Mouse (Mus musculus) MEL (cell line): ENCODE measurements around the gene A26c2.

Experiments used
- CHD1 ChIP-seq: IDR thresholded peaks from 2 replicates; pipeline ENCODE4 v1.6.1; 2012; ENCODE audit warnings: low read depth, mild to moderate bottlenecking, inconsistent platforms, low read length, improper control_type of control experiment
- CTCF ChIP-seq, 3 experiments: IDR thresholded peaks in 2 of 3; conservative IDR thresholded peaks in 1 of 3; 2 replicates each; pipeline ENCODE4 v1.5.1; 2011 to 2012; ENCODE audit warnings: low read length in 3 of 3, low read depth in 2 of 3, mild to moderate bottlenecking in 2 of 3, improper control_type of control experiment in 1 of 3, inconsistent platforms in 1 of 3, mixed read lengths in 1 of 3, moderate library complexity in 1 of 3; ENCODE audit not compliant: control insufficient read depth in 1 of 3, insufficient read depth in 1 of 3, poor library complexity in 1 of 3, severe bottlenecking in 1 of 3
- E2F4 ChIP-seq: IDR thresholded peaks from 2 replicates; pipeline ENCODE4 v1.6.1; 2011; ENCODE audit warnings: low read depth, low read length, improper control_type of control experiment, borderline replicate concordance
- EP300 ChIP-seq, 2 experiments: IDR thresholded peaks; 2 replicates each; pipeline ENCODE4 v1.6.1; 2011; ENCODE audit warnings: improper control_type of control experiment in 2 of 2, low read length in 2 of 2, low read depth in 1 of 2, mild to moderate bottlenecking in 1 of 2
- POLR2A ChIP-seq, 2 experiments: IDR thresholded peaks; 2 replicates each; pipeline ENCODE4 v1.6.1; 2011 to 2012; ENCODE audit warnings: low read length in 2 of 2, mild to moderate bottlenecking in 2 of 2, control low read depth in 1 of 2, improper control_type of control experiment in 1 of 2, low read depth in 1 of 2, moderate library complexity in 1 of 2; ENCODE audit not compliant: control insufficient read depth in 1 of 2, insufficient read depth in 1 of 2, poor library complexity in 1 of 2
- POLR2AphosphoS2 ChIP-seq: IDR thresholded peaks from 2 replicates; pipeline ENCODE4 v1.6.1; 2011; ENCODE audit warnings: low read length, improper control_type of control experiment
- RAD21 ChIP-seq: IDR thresholded peaks from 2 replicates; pipeline ENCODE4 v1.6.1; 2011; ENCODE audit warnings: mild to moderate bottlenecking, low read depth, low read length, improper control_type of control experiment
- TBP ChIP-seq: IDR thresholded peaks from 2 replicates; pipeline ENCODE4 v1.8.0; 2011; ENCODE audit warnings: low read depth, low read length, improper control_type of control experiment
- UBTF ChIP-seq: IDR thresholded peaks from 2 replicates; pipeline ENCODE4 v1.6.1; 2012; ENCODE audit warnings: low read depth, mild to moderate bottlenecking, inconsistent platforms, low read length, improper control_type of control experiment, moderate library complexity, borderline replicate concordance; ENCODE audit not compliant: insufficient read depth

DNA sequence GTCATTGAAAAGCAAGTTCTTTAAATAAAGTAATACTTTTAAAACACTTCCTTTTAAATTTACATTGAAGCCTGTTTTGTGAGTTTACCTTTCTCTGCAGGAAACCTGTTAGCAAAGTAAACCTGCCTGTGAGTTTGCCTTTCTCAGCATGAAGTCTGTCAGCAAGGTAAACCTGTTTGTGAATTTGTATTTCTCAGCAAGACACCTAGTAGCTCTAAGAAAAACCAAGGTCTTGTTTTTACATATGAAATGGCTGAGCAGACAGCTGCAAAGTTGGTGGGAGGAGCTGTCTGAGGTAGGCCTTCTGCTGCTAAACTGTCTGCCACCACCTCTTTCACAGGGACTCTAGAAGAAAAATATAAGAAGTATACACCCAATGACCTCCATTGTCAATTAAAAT, 28.0 kb upstream of the A26c2 start:
- TF ChIP-seq POLR2AphosphoS2: no peak
- TF ChIP-seq RAD21: no peak
- TF ChIP-seq CTCF (IDR thresholded peaks at IDR 0.05 in 2 of 3, conservative IDR thresholded peaks at IDR 0.05 in 1 of 3; ENCODE audit: control insufficient read depth in 1 of 3, insufficient read depth in 1 of 3, low read depth in 2 of 3, low read length in 3 of 3, poor library complexity in 1 of 3, severe bottlenecking in 1 of 3): no peak
- no peak for TF ChIP-seq E2F4
- TF ChIP-seq POLR2A (IDR thresholded peaks at IDR 0.05; ENCODE audit: control insufficient read depth in 1 of 2, insufficient read depth in 1 of 2, low read depth in 1 of 2, low read length in 2 of 2, poor library complexity in 1 of 2): no peak
- TF ChIP-seq EP300 (IDR thresholded peaks at IDR 0.05; ENCODE audit: low read depth in 1 of 2, low read length in 2 of 2): no peak
- no peak for TF ChIP-seq TBP
- TF ChIP-seq CHD1: no peak
- TF ChIP-seq UBTF: no peak
